Mouse (Mus musculus) embryo, embryonic 11.5 days (tissue): Measurements from ENCODE around the gene Foxq1.

Experiments
- DNase-seq: peaks from one replicate; pipeline ENCODE4 v3.0.0-alpha.2; 2012; ENCODE audit warnings: low read depth, low spot score

Gene Foxq1

DNA sequence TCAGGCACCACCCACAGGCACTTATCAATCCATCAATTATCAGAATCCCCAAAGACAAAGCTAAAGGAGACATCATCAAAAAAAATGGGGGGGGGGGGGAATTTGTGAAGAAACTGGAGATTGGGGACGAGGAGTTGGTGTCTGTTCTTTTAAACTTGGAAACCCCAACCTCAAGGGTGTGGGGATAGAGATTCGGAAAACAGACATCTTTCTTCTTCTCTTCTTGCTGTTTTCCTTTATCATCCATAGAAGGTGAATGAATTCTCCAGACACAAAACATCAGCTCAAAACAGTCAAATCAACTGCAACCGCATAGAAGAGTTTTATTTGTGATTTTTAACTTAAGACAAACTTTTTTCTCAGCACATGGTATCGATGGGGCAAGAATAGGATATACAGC lies at the start of gene Foxq1:
Foxq1 (plus strand) TSS at position 301 of the 400 bp plus-strand sequence.
- DNase-seq: no peak

DNA sequence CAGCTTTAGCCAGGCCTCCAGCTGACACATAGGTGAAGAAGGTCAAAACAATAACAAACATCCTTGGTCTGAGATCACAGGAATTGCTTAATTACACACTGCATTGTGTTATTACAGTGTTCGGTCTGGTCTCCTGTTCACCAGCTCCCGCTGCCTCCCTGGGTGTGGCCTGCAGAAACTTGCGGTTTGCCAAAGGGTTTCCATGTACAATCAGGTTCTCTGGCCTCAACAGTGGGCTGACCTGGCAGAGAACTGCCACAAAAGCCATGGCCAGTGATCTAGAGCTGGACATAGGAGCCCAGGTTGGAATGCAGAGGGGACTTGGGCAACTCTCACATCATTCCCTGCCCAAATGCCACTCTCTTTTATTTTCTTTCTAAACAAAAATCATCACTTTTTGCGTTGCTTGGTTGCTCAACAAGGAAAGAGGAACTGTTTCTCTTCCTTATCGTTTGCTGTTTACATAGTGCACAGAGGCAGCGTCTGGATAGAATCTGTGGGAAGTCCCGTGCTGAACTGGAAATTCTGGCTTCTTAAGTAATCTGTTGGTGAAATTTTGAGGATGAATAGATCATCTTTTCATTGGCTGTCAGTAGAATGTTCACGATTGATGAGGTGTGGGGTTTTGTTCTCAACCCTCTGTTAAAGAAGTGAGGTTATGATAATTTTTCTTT lies 49.3 kb upstream of the Foxq1 start:
- no peak for DNase-seq

DNA sequence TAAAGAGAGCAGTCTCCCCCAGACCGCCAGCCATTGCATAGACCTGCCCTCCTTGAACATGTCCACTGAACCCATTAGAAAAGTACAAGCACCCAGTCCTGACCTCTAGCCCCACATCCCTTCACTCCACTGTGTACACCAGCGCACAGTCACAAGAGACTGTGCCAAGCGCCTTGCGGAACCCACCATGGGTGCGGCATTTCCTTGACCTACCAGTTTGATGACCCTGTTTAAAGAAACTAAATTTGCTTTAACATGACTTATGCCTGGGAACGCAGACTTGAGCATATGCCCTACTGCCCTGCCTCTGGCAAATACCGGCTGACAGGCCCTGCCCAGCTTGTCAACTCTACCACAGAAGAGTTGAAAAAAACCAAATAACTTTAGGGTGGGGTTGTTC lies 40.7 kb upstream of the Foxq1 start:
- DNase-seq: no peak

DNA sequence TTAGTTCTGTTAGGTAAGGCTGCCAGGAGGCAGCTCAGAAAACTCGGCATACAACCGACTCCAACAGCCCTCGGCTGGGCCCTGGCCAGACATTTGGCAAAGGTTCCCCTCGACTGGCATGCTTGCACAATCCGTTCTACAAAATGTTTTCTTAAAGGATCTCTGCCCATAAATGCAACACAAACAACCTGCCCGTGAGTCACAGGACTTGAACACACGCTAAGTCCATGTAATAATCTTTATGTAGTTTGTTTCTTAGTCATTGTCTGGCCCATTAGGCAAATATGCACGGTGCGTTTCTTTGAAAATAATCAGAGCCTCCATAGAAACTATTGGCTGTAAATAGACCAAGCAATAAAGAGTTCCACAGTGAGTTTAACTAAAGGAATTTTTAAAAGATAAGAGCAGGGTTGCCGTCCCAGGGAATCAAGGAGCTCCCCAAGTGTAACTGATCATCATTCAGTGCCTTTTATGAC lies 37.5 kb upstream of the Foxq1 start:
- no peak for DNase-seq

DNA sequence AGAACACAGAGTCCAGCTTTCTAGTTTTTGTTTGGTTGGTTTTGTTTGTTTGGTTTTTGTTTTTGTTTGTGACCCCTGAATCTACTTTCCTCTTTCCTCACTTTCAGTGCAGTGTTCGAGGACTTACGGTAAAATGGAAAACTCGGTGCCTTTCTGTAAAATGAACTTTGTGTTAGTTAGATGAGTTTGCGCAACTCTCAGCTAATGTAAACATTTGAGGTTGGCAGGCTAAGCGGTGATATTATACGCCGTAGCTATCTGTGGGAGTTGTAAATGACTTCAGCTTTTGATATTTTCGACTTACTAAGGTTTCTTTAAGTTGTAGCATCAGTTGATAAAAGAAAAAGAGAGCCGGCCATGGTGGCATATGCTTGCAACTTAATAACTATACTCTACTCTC lies 37.0 kb upstream of the Foxq1 start:
- DNase-seq: no peak

DNA sequence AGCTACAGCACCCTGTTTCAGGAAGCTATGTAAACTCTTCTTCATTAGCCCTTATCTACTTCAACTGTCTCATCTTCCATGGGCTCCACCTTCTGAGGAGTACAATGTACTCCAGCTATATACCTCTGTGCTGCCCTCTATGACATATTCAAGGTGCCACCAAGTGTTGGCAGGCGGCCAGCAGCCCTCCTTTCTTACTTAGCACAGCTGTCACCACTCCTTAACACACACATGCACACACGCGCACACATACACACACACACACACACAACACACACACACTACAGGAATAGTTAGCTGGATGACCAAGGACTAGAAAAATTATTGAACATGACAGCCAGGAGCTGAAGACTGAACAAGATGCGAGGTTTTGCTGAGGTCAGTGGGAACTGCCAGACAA lies 31.0 kb upstream of the Foxq1 start:
- no peak for DNase-seq

DNA sequence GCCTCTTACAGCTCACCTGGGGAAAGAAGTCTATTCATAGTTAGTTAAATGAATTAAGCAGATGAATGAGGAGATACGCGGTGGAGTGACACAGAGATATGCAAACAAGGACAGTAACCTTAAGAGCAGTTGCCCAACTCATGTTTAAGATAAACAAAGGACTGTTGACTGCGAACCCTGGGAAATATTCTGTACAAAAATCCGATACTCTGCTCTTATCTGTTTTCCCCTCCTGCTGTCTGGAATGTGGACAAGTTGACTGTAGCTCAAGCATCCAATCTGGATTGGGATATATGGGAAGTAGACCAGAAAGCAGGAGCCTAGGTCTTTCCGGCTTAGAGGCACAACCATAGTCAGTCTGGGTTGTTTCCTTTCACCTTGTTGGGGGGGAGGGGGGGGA lies 24.7 kb upstream of the Foxq1 start:
- no peak for DNase-seq

DNA sequence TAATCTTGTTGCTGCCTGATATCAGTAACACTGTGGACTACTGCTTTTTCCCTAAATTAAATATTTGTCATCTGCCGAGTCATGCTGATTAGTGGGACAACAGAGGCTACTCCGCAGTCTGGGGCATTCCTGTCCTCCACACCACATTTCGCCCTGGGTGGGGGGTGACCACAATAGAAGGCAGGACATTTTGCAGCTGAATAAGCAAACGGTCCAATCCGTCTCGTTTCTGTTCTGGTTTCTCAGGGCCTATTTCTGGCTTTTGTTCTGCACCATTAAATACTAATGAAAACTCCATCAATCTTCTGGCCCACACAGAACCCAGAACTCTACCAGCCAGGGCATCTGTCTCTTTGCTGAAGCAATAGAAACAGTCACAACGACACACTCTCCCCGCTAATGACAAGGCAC lies 24.3 kb upstream of the Foxq1 start:
- peak; percentile 36 for DNase-seq

DNA sequence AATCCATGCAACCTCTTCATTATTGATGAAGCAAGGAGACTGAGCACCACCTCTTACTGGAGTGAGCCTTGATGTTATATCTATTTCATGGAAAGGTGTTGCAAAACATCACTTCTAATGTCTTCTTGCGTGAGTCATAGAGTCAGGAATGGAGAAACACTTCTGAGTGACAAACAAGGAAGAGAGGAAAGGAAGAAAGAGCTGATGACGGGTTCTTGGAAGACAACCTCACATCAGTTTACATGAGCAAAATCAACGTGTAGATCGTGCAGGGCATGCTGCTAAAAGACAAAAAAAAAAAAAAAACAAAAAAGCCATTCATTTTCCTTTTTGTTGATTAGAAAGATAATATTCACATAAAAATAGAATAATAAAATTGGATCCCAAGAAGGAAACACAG lies 21.2 kb upstream of the Foxq1 start:
- DNase-seq: no peak

DNA sequence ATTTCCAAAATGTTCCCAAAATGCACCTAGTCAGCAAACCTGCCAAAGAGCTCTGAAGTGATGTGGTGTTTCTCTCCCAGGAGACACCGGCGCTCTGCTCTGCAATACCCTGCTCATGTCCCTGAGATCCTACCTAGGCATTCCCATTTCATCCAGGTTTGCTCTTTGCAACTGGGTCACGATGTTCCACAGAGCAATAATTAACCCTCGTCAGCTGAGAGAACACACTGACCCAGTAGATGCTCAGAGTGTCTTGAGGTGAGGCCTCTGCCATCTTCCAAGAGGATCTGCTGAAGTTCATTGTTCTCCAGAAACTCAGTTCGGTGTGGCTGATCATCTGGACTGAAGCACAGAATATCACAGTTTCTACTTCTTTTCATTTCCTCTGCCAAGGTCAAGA lies 12.9 kb upstream of the Foxq1 start:
- DNase-seq: no peak

DNA sequence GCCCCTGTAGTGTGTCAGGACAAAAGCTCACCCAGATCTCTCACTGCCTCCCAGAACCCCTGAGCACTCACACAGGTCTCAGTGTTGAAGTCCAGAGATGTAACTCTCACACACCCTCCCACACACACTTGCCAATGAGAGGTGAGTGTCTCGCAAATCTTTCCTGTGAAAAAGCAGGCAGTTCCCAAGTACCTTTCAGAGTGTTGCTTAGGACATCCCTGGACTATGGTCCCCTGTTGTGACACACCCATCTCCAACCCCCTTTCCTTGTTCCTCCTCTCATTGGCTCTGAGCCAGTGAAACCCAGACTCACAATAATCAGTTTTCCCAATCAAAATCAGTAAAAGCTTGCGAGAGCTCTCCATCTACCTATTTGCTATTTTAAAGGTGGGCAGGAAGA lies 9.2 kb upstream of the Foxq1 start:
- DNase-seq: no peak

DNA sequence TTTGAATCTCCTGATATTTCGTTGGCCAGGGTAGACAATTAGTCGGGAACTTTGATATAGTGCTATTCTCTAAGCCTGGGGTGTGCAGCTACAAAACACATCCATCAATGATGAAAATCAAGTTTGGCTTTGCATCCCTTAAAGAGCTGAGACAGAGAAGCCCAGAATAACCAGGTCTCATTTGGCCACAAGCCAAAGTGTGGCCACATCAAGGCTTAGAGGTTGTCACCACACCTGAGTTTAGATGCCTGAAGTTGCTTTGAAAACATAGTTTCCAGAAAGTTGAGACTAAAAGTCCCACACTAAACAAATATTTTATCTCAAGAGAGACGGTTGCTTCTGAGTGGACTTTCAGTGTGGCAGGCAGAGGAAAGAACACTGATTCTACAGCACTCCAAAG lies 8.7 kb upstream of the Foxq1 start:
- DNase-seq: no peak

DNA sequence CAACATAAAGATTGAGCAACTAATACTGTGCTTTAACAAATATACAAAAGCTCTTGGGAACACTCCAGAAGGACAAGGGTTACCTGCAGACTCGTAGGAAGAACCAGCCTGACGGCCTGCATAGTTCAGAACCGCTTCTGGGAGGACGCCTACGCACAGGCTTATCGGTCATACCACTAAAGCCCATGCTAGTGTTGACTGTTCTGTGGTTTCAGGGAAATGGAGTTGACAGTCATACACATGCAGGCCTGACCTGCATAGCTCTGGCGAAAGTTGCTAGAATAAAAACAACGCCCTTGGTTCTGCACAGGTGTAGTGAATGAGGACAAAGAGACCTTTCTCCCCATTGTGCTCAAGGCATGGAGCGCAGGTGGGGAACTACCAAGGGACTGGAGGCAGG lies 8.3 kb upstream of the Foxq1 start:
- no peak for DNase-seq

DNA sequence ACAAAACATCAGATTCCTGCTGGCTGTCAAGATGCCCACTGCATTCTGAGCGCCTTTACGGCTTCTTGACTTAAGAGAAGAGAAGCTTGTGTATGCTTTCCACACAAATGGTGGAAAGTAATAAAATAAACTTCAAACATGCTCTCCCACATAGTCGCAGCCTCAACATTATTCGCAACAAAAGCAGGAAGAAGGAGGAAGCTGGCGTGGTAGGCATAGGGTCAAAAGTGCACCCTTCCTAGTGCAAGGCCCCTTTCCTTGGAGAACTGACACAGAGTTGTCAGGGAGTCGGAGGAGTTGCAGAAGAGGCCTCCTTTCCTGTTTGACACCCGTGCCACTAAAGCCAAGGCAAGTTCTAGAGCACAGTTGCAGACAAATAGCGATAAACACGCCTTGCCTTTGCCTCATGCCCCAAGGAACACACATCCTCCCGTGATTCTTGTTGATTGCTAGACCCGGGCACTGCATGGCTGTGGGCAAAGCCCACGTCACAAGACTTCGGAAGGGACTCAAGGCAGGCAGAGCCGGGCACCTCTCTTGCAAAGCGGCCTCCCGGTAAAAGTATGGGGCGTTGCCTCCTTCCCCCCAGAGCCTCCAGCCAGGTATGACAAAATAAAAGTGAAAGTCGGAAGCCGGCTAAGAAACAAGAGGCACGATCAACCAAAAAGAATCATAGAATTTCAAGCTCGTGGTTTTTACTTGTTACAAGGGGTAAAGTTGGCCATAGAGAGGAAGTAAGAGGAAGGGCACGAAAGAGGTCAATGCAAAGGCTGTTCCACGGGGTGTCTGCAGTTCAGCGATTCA lies 1.2 kb downstream of the Foxq1 start:
- DNase-seq: no peak

DNA sequence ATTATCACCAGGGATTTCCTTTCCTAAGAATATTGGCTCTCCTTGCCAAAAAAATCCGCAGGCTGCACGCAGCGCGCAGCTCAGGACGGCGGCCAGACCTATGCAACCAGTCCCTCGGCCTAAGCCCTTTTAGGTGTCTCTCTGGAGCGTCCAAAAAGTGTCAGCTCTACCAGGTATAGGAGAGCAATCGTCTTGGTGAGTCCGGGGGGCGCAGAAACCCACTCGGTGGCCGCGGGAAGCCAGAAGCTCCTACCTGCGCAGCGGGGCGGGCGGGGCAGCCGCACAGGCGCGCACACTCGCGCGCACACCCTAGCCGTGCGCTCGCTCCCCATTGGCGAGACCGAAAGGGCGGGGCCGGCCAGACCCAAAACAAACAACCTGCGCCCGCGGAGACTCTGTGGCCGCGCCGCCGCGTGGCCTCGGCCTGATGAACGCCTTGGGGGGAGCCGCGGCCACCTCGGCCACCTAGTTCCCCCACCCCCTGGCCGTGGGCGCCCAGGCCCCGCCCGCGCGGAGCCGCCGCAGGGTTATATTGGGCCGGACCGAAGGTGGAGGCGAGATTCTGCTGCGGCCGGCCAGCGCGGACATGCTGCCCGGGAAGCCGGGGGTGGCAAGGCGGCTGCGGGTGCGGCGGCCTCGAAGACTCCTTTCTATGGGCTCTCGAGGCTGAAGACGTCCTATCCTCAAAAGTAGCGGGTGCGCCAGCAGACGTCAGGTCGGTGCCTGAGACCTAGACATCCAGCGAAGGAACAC lies 2.0 kb downstream of the Foxq1 start:
- no peak for DNase-seq

DNA sequence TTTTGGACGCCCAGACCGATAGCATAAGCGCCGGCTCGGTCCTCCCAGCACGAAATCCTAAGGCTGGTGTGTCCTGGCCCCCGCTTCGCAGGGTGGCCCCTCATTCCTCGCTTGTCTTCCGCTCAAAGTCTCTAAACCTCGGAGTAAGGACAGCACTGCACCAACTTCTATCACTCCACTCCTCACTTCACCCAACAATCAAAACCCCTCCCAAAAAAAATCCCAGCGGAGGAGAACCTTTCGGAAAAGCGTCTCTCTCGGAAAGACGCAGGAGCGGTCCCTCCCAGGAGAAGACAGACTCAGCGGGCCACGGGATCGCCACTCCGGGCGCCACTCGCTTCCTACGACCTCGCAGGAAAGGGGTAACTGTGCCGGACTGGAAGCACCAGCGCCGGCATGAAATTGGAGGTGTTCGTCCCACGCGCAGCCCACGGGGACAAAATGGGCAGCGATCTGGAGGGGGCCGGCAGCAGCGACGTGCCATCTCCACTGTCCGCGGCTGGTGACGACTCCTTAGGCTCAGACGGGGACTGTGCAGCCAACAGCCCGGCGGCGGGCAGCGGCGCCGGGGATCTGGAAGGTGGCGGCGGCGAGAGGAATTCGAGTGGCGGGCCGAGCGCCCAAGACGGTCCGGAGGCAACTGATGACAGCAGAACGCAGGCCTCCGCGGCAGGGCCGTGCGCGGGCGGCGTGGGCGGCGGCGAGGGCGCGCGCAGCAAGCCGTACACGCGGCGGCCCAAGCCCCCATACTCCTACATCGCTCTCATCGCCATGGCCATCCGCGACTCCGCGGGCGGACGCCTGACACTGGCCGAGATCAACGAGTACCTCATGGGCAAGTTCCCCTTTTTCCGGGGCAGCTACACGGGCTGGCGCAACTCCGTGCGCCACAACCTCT lies 2.8 kb downstream of the Foxq1 start, which contains the start of gene A530084C06Rik:
A530084C06Rik (minus strand) TSS at position 813 of the 898 bp plus-strand sequence.
- no peak for DNase-seq

DNA sequence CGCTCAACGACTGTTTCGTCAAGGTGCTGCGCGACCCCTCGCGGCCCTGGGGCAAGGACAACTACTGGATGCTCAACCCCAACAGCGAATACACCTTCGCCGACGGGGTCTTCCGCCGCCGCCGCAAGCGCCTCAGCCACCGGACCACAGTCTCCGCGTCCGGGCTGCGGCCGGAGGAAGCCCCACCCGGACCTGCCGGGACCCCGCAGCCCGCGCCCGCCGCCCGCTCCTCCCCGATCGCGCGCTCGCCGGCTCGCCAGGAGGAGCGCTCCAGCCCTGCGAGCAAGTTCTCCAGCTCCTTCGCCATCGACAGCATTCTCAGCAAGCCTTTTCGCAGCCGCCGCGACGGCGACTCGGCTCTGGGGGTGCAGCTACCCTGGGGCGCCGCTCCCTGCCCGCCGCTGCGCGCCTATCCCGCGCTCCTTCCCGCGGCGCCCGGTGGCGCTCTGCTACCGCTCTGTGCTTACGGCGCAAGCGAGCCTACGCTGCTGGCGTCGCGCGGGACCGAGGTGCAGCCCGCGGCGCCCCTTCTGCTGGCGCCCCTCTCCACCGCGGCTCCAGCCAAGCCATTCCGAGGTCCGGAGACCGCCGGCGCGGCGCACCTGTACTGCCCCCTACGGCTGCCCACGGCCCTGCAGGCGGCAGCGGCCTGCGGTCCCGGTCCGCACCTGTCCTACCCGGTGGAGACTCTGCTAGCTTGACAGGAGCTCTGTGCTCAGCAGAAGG lies 3.6 kb downstream of the Foxq1 start:
- DNase-seq: no peak

DNA sequence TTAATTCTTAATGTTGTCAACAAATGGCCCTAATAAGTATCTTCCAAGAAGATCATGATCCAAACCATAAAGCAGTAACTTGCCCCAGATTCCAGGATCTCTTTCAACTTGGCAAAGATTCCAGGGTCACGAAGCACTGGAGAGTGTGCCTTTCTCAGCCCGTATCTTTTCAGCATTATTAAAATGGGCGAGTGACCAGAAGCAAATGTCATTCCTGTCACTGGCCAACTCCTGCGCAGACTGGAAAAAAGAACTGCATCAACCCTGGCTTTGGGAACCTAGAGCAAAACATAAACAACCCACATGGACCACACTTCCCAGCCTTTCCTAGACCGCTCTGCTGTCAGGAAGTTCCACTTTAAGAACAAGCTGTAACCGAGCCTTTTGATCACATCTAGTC lies 8.5 kb downstream of the Foxq1 start:
- no peak for DNase-seq

DNA sequence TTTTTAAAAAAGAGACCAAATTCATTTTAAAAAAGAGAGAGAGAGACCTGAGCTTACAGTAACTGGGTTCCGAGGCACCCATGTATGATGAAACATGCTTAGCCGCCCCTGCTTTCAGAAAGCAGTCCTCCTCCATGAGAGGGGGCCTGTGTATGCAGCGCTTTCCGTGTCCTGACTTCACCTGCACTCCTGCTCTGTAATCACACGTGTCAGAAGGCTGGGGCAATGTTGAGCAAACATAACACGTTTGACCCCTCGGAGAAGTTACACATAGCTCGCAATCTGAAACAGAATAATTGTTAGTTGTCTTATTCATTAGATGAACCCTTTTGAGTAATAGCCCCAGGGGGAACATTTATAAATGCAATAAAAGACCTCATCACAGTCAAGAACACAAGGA lies 11.2 kb downstream of the Foxq1 start:
- DNase-seq: no peak

DNA sequence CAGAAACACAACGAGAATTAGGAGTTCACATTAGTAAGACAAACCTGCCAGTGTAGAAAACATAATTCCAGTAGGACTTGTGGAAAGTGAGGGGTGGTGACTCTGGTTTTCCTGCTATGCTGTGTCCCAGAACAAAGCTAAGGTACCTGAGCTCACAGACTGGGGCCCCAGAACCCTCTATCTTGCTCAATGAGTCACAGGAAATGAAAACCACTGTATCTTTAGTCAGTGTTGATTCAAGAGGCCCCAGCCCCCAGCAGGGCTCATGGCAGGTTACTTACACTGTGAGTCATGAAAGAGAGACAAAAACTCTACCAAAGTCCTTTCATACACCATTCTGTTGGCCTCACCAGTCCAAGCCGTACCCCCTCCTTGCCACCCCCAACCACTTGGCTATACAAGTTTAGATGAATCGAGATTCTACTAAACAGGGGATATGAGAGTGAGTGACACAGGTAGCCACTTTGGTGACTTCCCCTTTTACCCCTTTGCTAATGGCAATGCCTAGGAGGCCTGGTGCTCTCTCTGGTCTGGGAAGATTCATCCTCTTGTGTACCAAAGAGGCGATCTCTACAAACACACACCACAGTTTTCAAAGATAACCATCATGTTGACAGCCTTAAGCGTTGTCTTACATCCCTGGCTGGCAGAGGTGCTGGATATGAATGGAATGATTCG lies 11.8 kb downstream of the Foxq1 start:
- DNase-seq: no peak
